Mouse (Mus musculus) MEL (cell line): Measurements from ENCODE around the gene Hist1h2be.

Experiments used
- CTCF ChIP-seq, 3 experiments: IDR thresholded peaks in 2 of 3; conservative IDR thresholded peaks in 1 of 3; 2 replicates each; pipeline ENCODE4 v1.5.1; 2011 to 2012; ENCODE audit warnings: low read length in 3 of 3, low read depth in 2 of 3, mild to moderate bottlenecking in 2 of 3, improper control_type of control experiment in 1 of 3, inconsistent platforms in 1 of 3, mixed read lengths in 1 of 3, moderate library complexity in 1 of 3; ENCODE audit not compliant: control insufficient read depth in 1 of 3, insufficient read depth in 1 of 3, poor library complexity in 1 of 3, severe bottlenecking in 1 of 3
- MEF2A ChIP-seq: IDR thresholded peaks from 2 replicates; pipeline ENCODE4 v1.6.1; 2014; ENCODE audit warnings: low read depth, mild to moderate bottlenecking, inconsistent platforms, low read length, improper control_type of control experiment; ENCODE audit not compliant: poor library complexity, insufficient replicate concordance, severe bottlenecking; ENCODE audit errors: extremely low read depth
- USF2 ChIP-seq, 2 experiments: IDR thresholded peaks; 2 replicates each; pipeline ENCODE4 v1.6.1; 2011 to 2012; ENCODE audit warnings: improper control_type of control experiment in 2 of 2, low read length in 2 of 2, borderline replicate concordance in 1 of 2, inconsistent platforms in 1 of 2, low read depth in 1 of 2, mild to moderate bottlenecking in 1 of 2; ENCODE audit not compliant: insufficient read depth in 1 of 2

GRCm38 (mm10) chr13:23577835-23578234 lies 43.1 kb downstream of the Hist1h2be start:
- TF ChIP-seq USF2 (IDR thresholded peaks at IDR 0.05; ENCODE audit: borderline replicate concordance in 1 of 2, insufficient read depth in 1 of 2, low read depth in 1 of 2, low read length in 2 of 2) (no peak), CTCF (IDR thresholded peaks at IDR 0.05 in 2 of 3, conservative IDR thresholded peaks at IDR 0.05 in 1 of 3; ENCODE audit: control insufficient read depth in 1 of 3, insufficient read depth in 1 of 3, low read depth in 2 of 3, low read length in 3 of 3, poor library complexity in 1 of 3, severe bottlenecking in 1 of 3) (no peak), MEF2A (no peak)
